Mouse (Mus musculus): ENCODE measurements around the gene Hist1h2ao.

DNA sequence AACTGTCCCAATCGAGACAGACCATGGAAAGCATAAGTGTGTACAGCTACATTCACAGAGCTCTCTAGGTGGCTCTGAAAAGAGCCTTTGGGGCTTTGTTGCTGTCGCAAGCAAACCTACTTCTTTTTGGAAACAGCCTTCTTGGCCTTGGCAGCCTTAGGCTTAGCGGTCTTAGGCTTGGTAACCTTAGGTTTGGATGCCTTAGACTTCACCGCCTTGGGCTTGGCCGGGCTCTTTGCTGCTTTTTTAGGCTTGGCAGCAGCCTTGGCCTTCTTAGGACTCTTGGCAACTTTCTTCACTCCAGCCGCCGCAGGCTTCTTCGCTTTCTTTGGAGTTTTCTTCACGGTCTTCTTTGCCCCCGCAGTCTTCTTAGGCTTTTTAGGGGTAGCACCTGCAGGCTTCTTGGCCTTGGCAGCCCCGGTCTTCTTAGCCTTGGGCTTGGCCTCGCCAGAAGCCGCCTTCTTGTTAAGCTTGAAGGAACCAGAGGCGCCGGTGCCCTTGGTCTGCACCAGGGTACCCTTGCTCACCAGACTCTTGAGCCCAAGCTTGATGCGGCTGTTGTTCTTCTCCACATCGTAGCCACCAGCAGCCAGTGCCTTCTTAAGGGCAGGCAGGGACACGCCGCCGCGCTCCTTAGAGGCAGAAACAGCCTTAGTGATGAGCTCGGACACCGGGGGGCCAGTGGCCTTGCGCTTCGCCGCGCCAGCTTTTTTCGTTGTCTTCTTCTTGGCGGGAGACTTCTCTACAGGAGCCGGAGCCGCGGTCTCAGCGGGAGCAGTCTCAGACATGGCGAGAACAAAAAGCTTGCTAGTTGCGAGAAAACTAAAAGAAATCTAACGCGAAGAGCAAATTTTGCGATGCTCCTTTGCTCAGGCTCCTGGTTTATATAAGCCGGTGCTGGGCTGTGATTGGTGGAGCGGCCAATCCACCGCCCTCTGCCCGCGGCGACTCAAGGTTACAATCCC, 30.2 kb upstream of the Hist1h2ao start, which contains the start of gene Hist1h1b:
- no peak for TF ChIP-seq CTCF (conservative IDR thresholded peaks at IDR 0.05; ENCODE audit: low read length)
- no peak for TF ChIP-seq POU5F1 (IDR thresholded peaks at IDR 0.05; ENCODE audit: borderline replicate concordance, low read length)
- TF ChIP-seq NANOG (IDR thresholded peaks at IDR 0.05; ENCODE audit: borderline replicate concordance, low read length), result no peak
